Comparison of ENCODE assay signal across 8 mouse cellular contexts in genomic region chr13:56197473-56198266, GRCm38 (mm10). TPM values are rescaled to one million over a fixed set of nuclear protein-coding genes. Genes with fewer than 3 reads are reported as not detected.
A peak's percentile ranks its signal among the peaks of the same experiment; 100 is the strongest.
DNase-seq lines count a peak whose midpoint lies in the region; ATAC-seq and TF ChIP-seq lines count a peak whose summit lies in the region.

No protein-coding gene starts in this region.

- H3K4me2 ChIP-seq in forebrain, embryonic 14.5 days (ENCODE audit: low read length) = no peak overlapping the region
- peak overlapping the region; percentile 39 for H3K4me2 ChIP-seq in lung, postnatal 0 days (replicated peaks; ENCODE audit: low read depth, low read length)

- H3K9me3 ChIP-seq in G1E (replicated peaks) = no peaks in the 10 kb centered on the region
- no peaks in the 10 kb centered on the region for H3K9me3 ChIP-seq in forebrain, embryonic 14.5 days (replicated peaks; ENCODE audit: control insufficient read depth, low read length)
- no peaks in the 10 kb centered on the region for H3K9me3 ChIP-seq in hindbrain, embryonic 10.5 days
- H3K9me3 ChIP-seq in lung, postnatal 0 days (ENCODE audit: low read length) = no peaks in the 10 kb centered on the region

- TF ChIP-seq EP300 in lung, postnatal 0 days (IDR thresholded peaks at IDR 0.05) = no peak

- 13% methylated on average over 15 of the region's 15 CpGs for WGBS in forebrain, embryonic 14.5 days
- whole genome bisulfite sequencing in hindbrain, embryonic 10.5 days = 12% methylated on average over 15 of the region's 15 CpGs
- WGBS in lung, postnatal 0 days = 8% methylated on average over 15 of the region's 15 CpGs

- ATAC-seq in G1E (ENCODE audit: extremely low read depth, insufficient number of reproducible peaks, low FRiP score, poor library complexity, severe bottlenecking) = peak; percentile 63
- ATAC-seq in cerebellum, adult (ENCODE audit: insufficient number of reproducible peaks, low FRiP score, low TSS enrichment) = peak; percentile 91
- peak; percentile 72 for ATAC-seq in forebrain, embryonic 14.5 days
- peak; percentile 86 for ATAC-seq in lung, postnatal 0 days

- peak; percentile 65 for DNase-seq in G1E (ENCODE audit: low spot score)
- peak; percentile 98 for DNase-seq in forebrain, embryonic 14.5 days (ENCODE audit: low spot score)
- peak; percentile 90 for DNase-seq in hindbrain, embryonic 10.5 days (ENCODE audit: low spot score)
- peak; percentile 89 for DNase-seq in layer of hippocampus, adult 9-10 months (ENCODE audit: low spot score)
- peak; percentile 95 for DNase-seq in lung, postnatal 0 days (ENCODE audit: low spot score)
- DNase-seq in retina, adult 2 months (ENCODE audit: low read depth, low spot score) = peak; percentile 77
- DNase-seq in thymus, postnatal 25 days = peak; percentile 89

- H3K4me3 ChIP-seq in G1E (ENCODE audit: low read depth, low read length) = no peak overlapping the region
- H3K4me3 ChIP-seq in forebrain, embryonic 14.5 days (ENCODE audit: low read depth, low read length) = no peak overlapping the region
- H3K4me3 ChIP-seq in hindbrain, embryonic 10.5 days = no peak overlapping the region
- no peak overlapping the region for H3K4me3 ChIP-seq in lung, postnatal 0 days (ENCODE audit: low read depth, low read length)

- no peaks in the 10 kb centered on the region for H3K36me3 ChIP-seq in G1E (replicated peaks)
- H3K36me3 ChIP-seq in forebrain, embryonic 14.5 days (ENCODE audit: control insufficient read depth, insufficient read depth, low read length) = no peaks in the 10 kb centered on the region
- no peaks in the 10 kb centered on the region for H3K36me3 ChIP-seq in hindbrain, embryonic 10.5 days
- no peaks in the 10 kb centered on the region for H3K36me3 ChIP-seq in lung, postnatal 0 days (ENCODE audit: insufficient read depth, low read length)

- TF ChIP-seq CTCF in G1E (IDR thresholded peaks at IDR 0.05; ENCODE audit: low read depth, low read length) = peak; percentile 99
- peak; percentile 100 for TF ChIP-seq CTCF in lung, postnatal 0 days (IDR thresholded peaks at IDR 0.05)

- no peaks in the 10 kb centered on the region; the same call in 1 of the 2 replicates for H3K27me3 ChIP-seq in G1E (ENCODE audit: insufficient read depth, low read length)
- H3K27me3 ChIP-seq in forebrain, embryonic 14.5 days (replicated peaks; ENCODE audit: control insufficient read depth, insufficient read depth, low read length) = no peaks in the 10 kb centered on the region
- H3K27me3 ChIP-seq in hindbrain, embryonic 10.5 days (ENCODE audit: insufficient read depth, poor library complexity, severe bottlenecking) = peaks cover 52% of the 10 kb centered on the region
- no peaks in the 10 kb centered on the region for H3K27me3 ChIP-seq in lung, postnatal 0 days (replicated peaks; ENCODE audit: insufficient read depth, low read length)

- no peak overlapping the region for H3K27ac ChIP-seq in forebrain, embryonic 14.5 days (ENCODE audit: low read depth, low read length)
- 0 out of 2 replicates have a peak overlapping the region, but pooled peaks have one; percentile 31 for H3K27ac ChIP-seq in hindbrain, embryonic 10.5 days
- H3K27ac ChIP-seq in lung, postnatal 0 days (ENCODE audit: low read length) = no peak overlapping the region

- H3K9ac ChIP-seq in forebrain, embryonic 14.5 days (ENCODE audit: low read length) = no peak overlapping the region
- H3K9ac ChIP-seq in lung, postnatal 0 days (replicated peaks; ENCODE audit: low read depth) = no peak overlapping the region; the same call in 1 of the 2 replicates

- H3K4me1 ChIP-seq in G1E (ENCODE audit: insufficient read depth, low read depth, low read length) = no peaks in the 10 kb centered on the region
- peaks cover 6% of the 10 kb centered on the region; the same call in 1 of the 2 replicates for H3K4me1 ChIP-seq in forebrain, embryonic 14.5 days (ENCODE audit: control insufficient read depth, insufficient read depth, low read length)
- peaks cover 32% of the 10 kb centered on the region for H3K4me1 ChIP-seq in hindbrain, embryonic 10.5 days (replicated peaks)
- H3K4me1 ChIP-seq in lung, postnatal 0 days (ENCODE audit: insufficient read depth, low read depth, low read length) = no peaks in the 10 kb centered on the region; the same call in 1 of the 2 replicates

RNA-seq across cellular contexts. Expression of gene Tifab, which starts 19.0 kb away (rescaled TPM):
- total RNA-seq in G1E (2014; fragmentation: Nextera tagmentation) = not detected in 2 replicates
- total RNA-seq in G1E (2017) = 0.06 and 0.16 TPM in 2 replicates
- polyA plus RNA-seq in G1E (2012) = not detected in 2 replicates
- polyA plus RNA-seq in forebrain, embryonic 14.5 days (2014; fragmentation: Nextera tagmentation; extraction: Ambion mirVana) = 0.42 and 0.58 TPM in 2 replicates
- polyA plus RNA-seq in hindbrain, embryonic 10.5 days (2016; fragmentation: Nextera tagmentation; extraction: Ambion mirVana) = 1.2 and 1.4 TPM in 2 replicates
- 4.8 and 6.6 TPM in 2 replicates for polyA plus RNA-seq in lung, postnatal 0 days (2015; fragmentation: Nextera tagmentation; extraction: Ambion mirVana)

RNA-seq across cellular contexts. Expression of gene Neurog1, which starts 54.3 kb away (rescaled TPM):
- total RNA-seq in G1E (2014; fragmentation: Nextera tagmentation) = not detected in 2 replicates
- total RNA-seq in G1E (2017) = 0.11 TPM in 1 of 2 replicates, not detected in the other
- not detected in 2 replicates for polyA plus RNA-seq in G1E (2012)
- 3.4 and 4.3 TPM in 2 replicates for polyA plus RNA-seq in forebrain, embryonic 14.5 days (2014; fragmentation: Nextera tagmentation; extraction: Ambion mirVana)
- polyA plus RNA-seq in hindbrain, embryonic 10.5 days (2016; fragmentation: Nextera tagmentation; extraction: Ambion mirVana) = 28.4 and 33.7 TPM in 2 replicates
- not detected in 2 replicates for polyA plus RNA-seq in lung, postnatal 0 days (2015; fragmentation: Nextera tagmentation; extraction: Ambion mirVana)
